Mouse (Mus musculus) frontal cortex, postnatal 25 days (tissue): Measurements from ENCODE around the gene Pde10a.

Source experiments
- DNase-seq, 2 experiments: peaks; one replicate each; pipeline ENCODE4 v3.0.0; 2022; ENCODE audit warnings: low spot score in 2 of 2

The Pde10a gene

DNA sequence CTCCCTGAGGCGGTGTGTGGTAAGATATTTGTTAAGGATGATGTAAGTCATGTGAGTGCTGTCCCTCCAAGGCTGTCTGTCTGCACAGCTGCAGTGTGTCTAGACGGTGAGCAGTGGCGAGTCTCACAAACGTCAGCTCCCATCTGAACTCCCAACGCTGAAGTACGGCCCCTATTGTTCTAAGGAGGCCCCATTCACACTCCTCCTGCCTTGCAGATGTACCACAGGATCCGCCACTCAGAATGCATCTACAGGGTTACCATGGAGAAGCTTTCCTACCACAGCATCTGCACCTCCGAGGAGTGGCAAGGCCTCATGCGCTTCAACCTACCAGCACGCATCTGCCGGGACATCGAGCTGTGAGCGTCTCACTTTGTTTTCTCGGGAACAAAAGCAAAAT, 436.5 kb downstream of the Pde10a start:
- no peak for DNase-seq

DNA sequence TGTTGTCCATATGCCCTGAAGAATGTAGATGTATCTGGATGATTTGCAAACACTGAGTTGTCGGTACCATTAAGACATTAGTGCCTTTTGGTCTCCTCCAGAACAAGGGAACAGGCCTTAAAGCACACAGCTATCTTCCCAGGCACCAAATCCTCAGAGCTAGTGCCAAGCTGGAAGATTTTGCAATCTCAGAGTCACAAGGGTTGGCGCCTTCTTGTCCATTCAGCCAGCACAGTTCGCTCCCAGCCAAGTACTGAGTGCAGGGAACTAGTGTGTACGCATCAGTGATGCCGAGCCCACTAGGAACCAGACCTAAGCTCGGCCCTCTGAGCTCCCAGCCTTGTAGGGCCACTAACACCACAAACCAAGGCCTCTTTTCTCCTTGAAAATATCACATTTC, 440.0 kb downstream of the Pde10a start:
- DNase-seq, result no peak

DNA sequence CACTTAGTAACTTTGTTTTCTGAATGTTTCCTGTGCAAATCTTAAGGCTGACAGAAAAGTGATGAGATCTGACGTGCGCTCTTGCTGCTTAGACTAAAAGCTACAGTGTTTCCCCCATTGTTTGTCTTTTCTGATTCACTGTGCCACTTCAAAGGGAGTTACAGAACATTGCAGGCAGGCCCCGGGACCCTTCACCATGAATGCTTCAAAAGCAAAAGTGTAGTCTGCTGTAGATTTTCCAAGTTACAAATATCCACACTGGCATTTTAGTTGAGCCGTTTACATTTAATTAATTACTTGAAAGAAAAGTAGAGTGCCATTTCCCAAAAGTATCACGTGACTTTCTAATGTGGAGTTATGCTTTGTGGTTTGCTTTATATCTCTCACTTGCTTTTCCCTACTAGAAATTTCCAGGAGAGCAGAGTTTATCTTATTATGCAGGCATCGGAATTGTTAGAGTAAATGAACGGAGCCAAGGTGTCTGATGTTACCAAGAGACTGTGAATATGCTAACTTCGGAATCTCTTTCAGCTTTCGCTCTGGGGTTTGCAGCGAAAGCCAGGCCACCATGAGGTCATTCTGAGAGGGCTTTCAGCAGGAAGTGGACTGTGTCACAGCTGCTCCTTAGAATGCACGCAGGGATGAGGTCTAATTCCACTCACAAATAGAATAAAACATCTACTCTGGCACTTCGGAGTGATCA, 447.1 kb downstream of the Pde10a start:
- no peak for DNase-seq

DNA sequence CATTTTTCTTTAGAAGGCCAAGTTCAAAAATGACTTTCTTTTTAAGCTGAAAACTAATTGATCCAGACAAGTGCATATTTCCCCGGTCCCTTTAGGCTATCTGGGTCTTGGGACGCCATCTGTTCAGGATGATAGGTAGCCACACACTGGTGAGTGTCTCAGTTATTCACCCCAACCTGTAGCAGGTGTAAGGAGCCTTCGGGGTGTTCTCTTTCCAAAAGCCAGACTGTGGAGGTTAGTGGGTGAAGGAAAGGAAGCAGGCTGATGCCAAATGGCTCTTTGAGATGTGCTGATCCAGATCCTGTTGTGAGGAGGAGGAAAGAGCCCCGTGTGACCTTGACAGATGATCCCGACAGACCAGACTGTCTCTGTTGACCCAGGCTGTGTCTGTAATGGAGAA, 448.2 kb downstream of the Pde10a start:
- DNase-seq, result no peak

DNA sequence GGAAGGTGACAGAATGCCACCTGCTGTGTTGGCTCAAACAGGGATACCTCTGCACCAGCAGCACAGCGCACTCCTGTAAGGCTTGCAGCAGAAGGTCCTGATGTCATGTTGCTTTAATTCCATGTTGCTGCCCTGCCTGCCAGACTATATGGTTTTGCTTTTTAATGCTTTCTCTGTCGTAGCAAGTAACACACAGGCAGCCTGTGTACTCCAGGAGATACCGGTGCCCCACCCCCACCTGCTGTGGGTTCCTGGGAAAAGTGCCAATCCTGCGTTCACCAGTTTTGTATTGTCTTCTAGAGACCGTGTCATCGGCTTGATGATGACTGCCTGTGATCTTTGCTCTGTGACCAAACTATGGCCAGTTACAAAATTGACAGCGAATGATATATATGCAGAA, 449.3 kb downstream of the Pde10a start:
- DNase-seq, result no peak

DNA sequence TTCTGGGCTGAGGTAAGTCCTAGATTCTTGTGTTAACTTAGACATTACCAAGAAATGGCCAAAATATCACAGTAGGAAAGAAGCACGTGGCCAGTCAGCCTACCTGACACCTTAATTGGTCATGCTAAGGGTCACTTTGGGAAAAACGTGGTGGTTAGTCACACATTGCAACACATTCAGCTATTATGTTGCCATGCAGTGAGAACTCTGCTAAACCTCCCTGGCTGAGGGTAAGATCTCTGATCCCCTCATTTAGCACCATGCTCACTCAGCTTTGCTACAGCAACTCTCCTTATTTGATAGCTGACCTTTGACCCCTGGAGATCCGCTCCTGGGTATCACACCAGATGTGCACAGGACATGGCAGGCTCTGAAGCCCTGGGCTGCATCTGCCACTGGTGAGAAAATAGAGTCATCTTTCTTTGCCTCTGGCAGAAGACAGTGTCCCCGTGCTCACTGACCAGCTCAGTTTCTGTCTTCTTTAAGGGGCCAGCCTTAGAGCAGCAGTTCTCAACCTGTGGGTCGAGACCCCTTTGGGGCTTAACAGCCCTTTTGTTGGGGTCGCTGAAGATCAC, 449.7 kb downstream of the Pde10a start:
- no peak for DNase-seq

DNA sequence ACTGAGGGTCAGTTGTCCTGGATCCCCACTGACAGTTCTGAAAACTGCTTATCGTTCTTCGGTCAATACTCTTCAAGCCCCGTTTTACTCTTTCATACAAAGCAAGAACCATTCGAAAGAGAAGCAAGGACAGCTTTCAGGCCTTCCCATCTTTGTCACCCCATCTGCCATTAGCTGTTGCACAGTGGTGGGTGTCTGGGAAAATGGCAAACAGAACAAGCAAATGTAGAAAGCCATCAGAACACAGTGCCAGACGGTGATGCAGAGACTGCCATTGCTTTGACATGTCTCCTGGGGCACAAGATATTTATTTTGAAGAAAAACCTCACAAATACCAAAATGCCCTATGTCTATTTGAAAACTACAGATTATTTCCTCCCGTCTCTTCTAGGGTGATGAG, 451.6 kb downstream of the Pde10a start:
- no peak for DNase-seq

DNA sequence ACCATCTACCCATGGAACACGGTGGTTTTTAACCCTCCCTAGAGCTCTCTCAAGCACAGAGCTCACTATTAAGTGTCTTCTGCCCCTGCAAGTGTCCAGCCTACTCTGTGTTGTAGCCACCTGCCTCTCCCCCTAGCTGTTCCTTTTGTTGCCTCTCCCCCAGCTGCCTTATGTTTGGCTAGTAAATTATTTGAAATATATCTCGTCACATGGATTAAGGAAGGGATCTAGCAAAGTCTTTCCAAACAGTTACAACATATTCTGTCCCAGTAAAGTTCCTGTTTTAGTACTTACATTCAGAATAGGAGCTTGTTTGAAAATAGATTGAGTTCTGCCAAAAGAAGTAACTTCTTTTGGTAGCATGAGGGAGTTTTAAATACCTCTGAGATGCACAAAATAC, 452.1 kb downstream of the Pde10a start:
- DNase-seq, result no peak

DNA sequence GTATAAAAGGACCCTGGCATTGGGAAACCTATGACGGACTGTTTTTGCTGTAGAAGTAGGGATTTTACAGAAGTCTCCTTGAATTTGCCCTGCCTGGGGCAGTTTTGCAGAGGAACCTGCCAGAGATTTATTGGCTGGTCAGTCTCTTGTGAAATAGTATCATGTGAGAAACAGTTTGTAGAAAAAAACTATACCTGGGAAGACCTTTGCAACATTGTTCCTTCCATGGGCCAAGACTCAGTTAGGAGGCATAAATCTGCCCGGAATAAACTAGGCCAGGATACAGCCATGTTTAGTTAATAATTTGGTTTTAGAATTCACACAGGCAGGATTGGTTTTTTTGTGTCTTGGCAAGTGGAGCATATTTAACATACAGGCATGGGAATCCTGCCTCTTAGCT, 458.4 kb downstream of the Pde10a start:
- no peak for DNase-seq

DNA sequence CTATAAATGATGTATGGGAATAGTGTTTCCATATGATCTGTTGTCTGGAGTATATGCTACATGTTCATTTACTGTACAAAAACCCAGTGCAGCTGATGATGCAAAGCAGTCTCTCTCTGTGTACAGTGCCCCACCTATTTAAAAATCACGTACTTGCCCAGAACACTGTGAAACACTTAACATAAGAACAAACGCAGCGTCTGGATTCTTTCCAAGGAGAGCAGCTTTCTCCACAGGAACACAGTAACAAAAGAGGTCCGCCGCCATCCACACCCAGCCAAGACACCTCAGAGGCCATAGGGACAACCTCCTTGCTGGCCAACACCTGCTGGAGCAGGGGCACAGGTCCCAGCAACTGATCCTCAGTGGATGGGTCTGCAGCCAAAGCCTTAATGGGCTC, 460.5 kb downstream of the Pde10a start:
- no peak for DNase-seq

DNA sequence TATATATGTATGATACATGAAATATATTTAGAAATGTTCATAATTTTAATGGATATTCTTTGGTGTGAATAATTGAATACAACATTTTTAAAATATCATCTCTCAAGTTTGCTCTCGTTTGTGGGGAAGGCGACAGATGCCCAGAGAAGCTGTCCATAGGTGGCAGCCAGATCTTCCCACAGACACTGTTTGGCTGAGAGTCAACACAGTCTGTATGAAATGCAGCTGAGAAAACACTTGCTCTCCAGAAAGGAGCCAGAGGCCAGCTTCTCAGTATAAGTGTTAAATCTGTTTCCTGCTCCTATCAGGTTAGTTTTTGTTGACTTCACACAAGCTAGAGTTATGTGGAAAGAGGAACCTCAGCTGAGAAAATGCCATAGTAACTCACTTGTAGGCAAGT, 461.4 kb downstream of the Pde10a start:
- no peak for DNase-seq

DNA sequence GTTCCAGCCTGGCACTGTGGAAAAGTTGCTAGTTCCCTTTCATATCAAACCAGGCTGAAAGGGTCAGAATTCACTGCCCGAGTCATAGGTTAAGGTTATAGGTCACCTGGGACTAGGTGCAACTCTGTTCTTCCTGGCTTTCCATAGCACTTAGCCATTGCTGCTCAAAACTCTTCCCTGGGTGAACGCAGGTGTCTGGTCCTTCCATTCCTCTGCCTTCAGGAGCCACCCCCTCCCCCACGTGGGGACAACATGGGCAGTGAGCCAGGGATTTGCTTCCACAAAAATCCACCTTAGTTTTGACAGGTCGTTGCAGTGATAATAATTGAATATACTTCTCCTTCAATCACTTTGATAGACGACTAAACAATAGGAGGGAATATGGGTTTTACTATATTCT, 462.2 kb downstream of the Pde10a start:
- no peak for DNase-seq

DNA sequence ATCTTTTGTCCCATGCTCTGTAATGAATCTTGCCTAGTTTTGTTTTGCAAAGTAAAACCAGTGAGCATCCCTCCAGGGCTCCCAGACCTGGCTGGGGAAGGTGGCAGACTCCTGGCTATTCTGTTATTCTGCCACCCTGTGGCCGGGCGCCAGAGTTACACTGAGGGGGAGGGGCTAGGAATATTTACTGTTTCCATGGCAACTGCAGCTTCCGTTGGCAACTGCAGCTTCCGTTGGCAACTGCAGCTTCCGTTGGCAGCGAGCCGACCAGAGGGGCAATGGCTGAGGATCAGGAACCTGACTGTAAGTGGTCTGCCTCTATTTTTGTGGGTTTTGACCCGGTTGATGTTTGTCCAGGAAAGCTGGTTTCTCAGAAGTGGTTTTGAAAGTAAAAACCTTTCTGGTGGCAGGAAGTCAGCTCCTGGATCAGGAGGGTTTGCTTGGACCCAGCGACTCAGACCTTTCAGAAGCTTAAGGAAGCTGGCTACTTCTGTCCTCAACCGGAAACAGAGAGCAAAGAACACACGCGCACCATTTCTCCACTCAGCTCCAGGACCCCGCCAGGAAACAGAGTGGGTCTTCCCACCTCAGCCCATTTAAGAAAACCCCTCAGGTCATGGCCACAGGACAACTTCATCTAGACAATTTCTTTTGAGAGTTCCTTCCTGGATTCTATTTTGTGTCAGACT, 463.1 kb downstream of the Pde10a start, which contains the start of gene 1700010I14Rik:
1700010I14Rik (plus strand) TSS at position 215 of the 689 bp plus-strand sequence.
- peak; percentile 71 to 82 for DNase-seq

DNA sequence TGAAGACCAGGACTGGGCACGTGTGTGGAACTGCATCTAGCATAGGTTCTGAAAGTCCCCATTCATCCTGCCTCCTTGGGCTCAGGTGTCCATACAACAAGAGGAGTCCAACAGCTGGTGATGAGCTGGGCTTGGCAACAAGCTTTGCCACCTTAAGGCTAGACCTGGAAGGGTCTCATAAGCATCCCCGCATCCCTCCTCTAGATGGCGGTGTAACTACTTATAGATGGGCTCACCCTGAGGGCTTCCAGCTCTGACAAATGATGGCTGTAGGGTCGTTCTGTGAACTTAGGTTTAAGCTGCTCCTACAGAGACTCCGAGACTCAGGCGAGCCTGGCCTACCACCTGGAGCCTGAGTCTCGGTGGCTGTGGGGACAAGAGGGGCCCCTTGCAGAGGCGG, 466.0 kb downstream of the Pde10a start:
- no peak for DNase-seq

DNA sequence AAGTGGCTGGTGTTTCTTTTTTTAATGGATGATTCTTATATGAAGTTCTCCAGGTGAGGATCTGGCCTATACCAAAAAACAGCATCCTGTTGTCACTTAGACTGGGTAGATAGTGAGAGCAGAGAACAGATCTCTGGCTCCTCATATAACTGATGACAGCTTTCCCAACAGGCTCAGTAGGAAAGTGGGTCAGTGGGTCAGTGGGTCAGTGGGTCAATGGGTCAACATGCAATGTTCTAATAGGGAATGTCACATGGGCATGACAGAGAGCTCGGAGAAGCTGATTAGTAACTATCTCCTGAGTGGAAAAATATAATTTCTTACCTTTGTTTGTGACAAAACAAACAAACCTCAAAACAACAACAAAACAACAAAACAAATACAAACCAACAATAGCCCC, 470.2 kb downstream of the Pde10a start:
- DNase-seq, result no peak

DNA sequence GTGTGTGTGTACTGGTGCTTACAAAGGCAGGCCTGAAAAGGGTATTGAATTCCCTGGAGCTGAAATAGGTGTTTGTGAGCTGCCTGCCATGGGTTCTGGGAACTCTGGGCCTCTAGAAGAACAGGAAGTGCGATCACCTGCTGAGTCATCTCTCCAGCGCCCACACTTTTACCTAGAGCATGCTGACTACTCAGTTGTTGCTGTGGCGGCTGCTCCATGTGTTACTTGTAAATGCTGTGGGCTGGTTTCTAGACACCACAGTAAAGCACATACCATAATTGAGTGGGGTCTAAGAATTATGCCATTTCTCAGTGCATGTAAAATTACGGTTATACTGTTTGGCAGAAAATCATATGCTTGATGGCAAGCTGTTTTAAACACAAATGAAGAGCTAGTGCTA, 477.3 kb downstream of the Pde10a start:
- DNase-seq, result no peak

DNA sequence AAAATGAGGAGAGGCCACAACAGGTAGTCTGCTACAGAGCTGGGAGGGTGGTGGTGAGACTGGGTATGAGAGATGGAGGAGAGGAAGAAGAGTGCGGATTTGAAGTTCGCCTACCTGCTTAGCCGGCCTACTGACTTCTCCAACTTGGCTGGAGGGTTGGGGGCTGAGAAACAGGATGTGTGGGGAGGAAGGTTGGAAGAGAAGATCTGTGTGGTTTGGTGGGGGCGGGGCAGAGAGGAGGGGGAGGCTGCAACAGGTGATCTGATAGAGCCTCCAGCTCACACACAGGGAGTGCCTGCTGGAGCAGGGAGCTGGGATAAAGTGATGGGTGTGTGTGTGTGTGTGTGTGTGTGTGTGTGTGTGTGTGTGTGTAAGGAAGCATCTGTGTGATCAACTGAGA, 479.3 kb downstream of the Pde10a start:
- no peak for DNase-seq

DNA sequence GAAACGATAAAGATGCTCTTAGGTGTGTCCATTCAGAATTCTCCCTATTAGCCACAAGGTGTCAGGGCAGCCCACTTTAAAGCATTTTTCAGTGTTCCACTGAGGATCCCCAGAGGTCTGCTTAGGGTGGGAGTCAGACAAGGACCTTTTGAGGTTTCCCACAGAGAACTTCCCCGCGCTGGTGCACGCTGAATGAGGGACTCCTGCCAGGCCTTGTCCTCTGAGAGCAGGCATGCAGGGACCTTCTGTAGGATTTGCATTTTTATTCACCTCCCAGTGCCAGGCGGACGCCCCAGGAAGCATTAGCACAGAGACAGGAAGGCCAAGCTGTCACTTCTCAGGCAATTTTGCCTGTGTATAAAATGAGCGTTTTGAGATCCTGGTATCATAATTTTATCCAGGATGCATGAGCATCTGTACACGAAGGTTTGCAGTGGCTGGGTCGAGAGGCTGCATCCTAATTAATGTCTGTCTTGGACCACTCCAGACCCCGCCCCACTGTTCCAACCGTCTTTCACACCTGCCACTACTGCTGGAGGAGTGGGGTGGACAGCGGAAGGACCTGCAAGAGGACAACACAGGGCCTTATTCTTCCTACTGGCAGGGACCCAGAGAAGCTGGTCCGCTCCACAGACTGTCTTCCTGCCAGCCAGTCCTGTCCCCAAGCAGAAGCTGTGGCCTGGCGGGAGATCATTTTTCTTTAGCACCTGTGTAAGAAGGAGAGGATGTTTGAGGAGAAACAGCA, 498.2 kb downstream of the Pde10a start:
- no peak for DNase-seq

DNA sequence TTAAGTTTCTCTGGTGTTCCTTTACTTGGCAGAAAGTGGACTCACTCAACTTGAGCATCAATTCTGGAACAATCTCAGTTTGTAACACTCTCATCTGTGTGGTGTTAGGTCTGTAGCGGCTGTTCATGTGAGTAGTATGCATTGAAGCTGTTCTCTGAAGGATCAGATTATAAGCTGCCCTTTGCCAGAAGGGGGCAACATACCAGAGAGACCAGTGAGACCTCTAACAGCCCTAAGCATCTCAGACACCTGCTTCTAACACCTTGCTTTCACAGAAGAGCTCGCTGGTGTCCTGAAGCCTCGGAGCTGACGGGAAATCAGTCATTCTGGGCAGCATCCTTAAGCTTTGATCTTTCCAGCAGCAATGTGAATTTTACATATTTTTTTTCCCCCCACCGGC, 505.0 kb downstream of the Pde10a start:
- no peak for DNase-seq

DNA sequence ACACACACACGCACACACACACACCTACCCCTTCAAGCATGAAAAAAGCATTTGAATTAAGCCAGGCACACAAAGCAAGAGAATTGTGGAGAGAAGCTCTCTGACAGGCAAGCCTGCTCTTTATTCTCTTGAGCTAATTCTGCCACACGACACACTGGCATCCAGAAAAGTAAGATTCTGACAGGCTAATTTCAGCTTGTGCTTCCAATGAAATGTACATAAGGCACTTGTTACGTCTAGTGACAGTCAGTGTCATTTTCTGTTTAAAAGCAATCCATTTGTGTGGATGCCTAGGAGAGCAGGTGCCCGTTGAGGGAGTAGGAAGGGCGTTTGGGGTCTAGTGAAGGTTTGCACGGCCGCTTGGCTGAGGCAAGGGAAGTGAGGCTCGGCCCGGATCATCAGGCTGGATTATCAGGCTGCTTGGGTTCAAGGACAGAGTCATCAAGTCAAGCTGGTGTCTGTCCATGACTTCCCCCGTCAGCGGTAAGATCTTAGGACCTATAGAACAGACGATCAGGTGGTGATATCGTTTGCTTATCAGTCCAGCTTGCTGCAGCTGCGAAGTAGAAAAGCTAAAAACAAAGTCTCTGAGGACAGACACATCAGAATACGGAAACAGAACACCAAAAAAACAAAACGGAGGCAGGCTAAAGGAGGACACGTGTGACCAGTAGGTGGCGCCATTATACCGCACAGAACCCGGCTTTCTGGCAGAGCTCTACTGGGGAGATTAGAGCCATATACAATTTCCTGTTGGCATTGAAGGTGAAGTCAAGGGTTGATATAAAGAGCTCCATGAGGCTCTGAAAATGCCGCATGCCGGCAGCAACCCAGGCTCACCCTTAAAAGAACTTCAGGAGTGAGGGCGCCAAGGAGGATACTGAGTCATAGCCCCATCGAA, 506.3 kb downstream of the Pde10a start:
- peak; percentile 84 to 85 for DNase-seq

DNA sequence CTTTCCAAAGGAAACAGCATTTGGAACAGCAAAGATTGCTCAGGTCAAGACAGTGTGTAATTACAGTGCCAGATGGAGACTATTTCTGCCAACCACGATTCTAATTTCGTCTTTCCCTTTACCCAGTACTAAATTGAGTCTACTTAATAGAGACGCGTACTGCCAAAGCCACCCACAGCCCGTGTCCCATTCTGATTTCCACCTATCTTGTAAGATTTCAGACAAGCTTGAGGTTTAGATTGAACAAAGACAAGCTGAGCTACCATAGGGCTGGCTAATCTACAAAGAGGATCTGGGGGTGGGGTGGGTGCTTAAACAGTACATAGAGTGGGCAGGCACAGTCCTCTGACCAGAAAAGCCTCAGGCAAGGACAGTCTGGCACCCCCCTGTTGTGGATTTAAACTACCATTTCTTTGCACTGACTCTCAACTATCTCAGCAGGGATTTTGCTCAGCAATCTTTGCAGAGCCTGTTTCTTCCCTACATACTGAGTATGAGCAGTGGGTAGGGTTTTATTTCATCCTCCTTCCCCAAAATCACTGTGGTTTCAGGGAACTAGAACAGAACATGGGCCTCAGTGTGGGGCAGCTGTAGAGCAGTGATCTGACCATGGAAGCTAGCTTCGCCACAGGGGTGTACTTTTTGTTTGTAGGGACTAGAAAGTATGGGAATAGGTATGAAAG, 507.3 kb downstream of the Pde10a start:
- no peak for DNase-seq
